In the genomic region with DNA sequence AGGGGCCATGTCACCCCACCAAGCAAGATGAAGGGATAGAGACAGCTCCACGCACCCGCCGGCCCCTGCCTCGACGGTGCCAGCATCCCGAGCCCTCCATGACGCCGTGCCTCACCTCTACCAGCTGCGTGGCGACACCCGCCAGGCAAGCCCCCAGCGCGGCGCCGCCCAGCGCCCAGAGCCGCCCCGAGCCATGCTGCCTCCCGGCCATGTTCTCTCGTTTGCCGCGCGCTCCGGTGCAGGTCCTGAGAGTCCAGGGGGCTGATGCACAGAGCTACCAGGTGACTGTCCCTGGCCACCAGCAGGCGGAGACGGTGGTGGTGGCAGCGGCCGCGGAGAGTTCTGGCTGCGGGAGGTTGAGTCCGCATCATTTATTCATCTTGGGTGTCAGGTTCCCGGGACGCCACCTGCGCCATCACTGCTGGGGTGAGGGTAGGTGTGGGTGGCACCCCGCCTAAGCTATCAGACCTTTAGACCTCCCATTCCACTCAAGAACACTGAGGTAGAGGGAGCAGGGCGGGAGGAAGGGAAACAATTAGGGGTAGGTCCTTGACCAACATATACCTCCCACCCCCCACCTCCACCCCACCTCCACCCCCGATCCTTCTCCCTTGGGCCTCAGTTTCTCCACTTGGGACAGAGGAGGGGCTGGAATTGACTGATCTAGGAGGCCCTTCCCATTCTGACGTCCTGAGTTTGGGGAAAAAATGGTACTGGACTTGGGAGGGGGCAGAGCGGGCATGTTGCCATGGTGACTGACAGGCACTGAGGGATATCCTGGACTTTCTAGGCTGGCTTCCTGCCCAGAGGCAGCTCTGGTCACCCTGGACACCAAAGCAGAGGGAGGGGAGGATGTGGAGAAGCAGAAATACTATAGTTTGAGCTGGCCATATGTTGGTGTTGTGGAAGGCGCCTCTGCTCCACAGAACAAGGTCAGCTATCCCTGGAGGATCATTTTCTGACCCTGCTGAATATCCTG, we compare ENCODE assay signal across 8 mouse cellular contexts. TPM values are rescaled to one million over a fixed set of nuclear protein-coding genes. Genes with fewer than 3 reads are reported as not detected.
DNase-seq lines count a peak whose midpoint lies in the region; ATAC-seq and TF ChIP-seq lines count a peak whose summit lies in the region.

No protein-coding gene starts in this region.

- WGBS in liver, adult 2 months: 43% methylated on average over 40 of the region's 40 CpGs
- 10% methylated on average over 34 of the region's 40 CpGs for WGBS in hindbrain, embryonic 11.5 days
- 11% methylated on average over 40 of the region's 40 CpGs for WGBS in limb, embryonic 10.5 days

- H3K27ac ChIP-seq in liver, adult 2 months (replicated peaks; ENCODE audit: insufficient read depth, low read depth, low read length): no peak overlapping the region; the same call in 1 of the 2 replicates
- no peak overlapping the region; the same call in 1 of the 2 replicates for H3K27ac ChIP-seq in hindbrain, embryonic 11.5 days (ENCODE audit: low read depth, low read length)
- H3K27ac ChIP-seq in limb, embryonic 10.5 days: peak overlapping the region; percentile 42; the same call in 1 of the 2 replicates

- H3K9ac ChIP-seq in liver, adult 2 months (ENCODE audit: low read depth, low read length): peak overlapping the region; percentile 16
- peak overlapping the region; percentile 42 for H3K9ac ChIP-seq in hindbrain, embryonic 11.5 days (ENCODE audit: low read depth, low read length)

- TF ChIP-seq POLR2A in liver, adult 2 months (IDR thresholded peaks at IDR 0.05; ENCODE audit: extremely low read depth, insufficient read depth, low read length): no peak

- H3K4me2 ChIP-seq in hindbrain, embryonic 11.5 days (replicated peaks; ENCODE audit: low read depth, low read length): peak overlapping the region; percentile 55

- ATAC-seq in hindbrain, embryonic 11.5 days (ENCODE audit: low FRiP score): peak; percentile 69

- no peak for TF ChIP-seq CTCF in liver, adult 2 months (IDR thresholded peaks at IDR 0.05; ENCODE audit: low read depth, low read length)

- peak overlapping the region; percentile 5; the same call in 1 of the 2 replicates for H3K4me3 ChIP-seq in liver, adult 2 months (ENCODE audit: insufficient read depth, low read depth, low read length)
- H3K4me3 ChIP-seq in hindbrain, embryonic 11.5 days (ENCODE audit: low read depth, low read length): peak overlapping the region; percentile 21
- peak overlapping the region; percentile 47 for H3K4me3 ChIP-seq in limb, embryonic 10.5 days

- no peaks in the 10 kb centered on the region for H3K27me3 ChIP-seq in liver, adult 2 months (ENCODE audit: control insufficient read depth, insufficient read depth, low read length)
- peaks cover 20% of the 10 kb centered on the region for H3K27me3 ChIP-seq in hindbrain, embryonic 11.5 days (ENCODE audit: control insufficient read depth, insufficient read depth, low read length)
- peaks cover 70% of the 10 kb centered on the region for H3K27me3 ChIP-seq in limb, embryonic 10.5 days (ENCODE audit: low read depth, poor library complexity, severe bottlenecking)

- peak; percentile 54 for DNase-seq in liver, adult 2 months (ENCODE audit: extremely low read depth, low read depth, low spot score)
- no peak for DNase-seq in liver
- DNase-seq in embryo, embryonic 10.5 days (ENCODE audit: low spot score): peak; percentile 35
- DNase-seq in hindbrain, embryonic 11.5 days (ENCODE audit: low spot score): peak; percentile 54
- DNase-seq in limb, embryonic 10.5 days (ENCODE audit: low spot score): peak; percentile 44
- peak; percentile 78 for DNase-seq in retina, postnatal 1 day
- no peak for DNase-seq in ovary, adult 18-20 months (ENCODE audit: low spot score)
- DNase-seq in spleen, postnatal 36 days (ENCODE audit: low spot score in 2 of 2): no peak

- no peaks in the 10 kb centered on the region for H3K9me3 ChIP-seq in hindbrain, embryonic 11.5 days (ENCODE audit: control insufficient read depth, low read length)
- no peaks in the 10 kb centered on the region for H3K9me3 ChIP-seq in limb, embryonic 10.5 days (replicated peaks)

- no peaks in the 10 kb centered on the region for H3K79me2 ChIP-seq in liver, adult 2 months (ENCODE audit: control insufficient read depth, insufficient read depth, low read length)

- H3K4me1 ChIP-seq in liver, adult 2 months (ENCODE audit: control insufficient read depth, insufficient read depth, low read length): peaks cover 27% of the 10 kb centered on the region
- H3K4me1 ChIP-seq in hindbrain, embryonic 11.5 days (replicated peaks; ENCODE audit: control insufficient read depth, insufficient read depth, low read length): peaks cover 22% of the 10 kb centered on the region
- peaks cover 26% of the 10 kb centered on the region for H3K4me1 ChIP-seq in limb, embryonic 10.5 days

- peaks cover 2% of the 10 kb centered on the region for H3K36me3 ChIP-seq in liver, adult 2 months (ENCODE audit: control insufficient read depth, insufficient read depth, low read length)
- no peaks in the 10 kb centered on the region for H3K36me3 ChIP-seq in hindbrain, embryonic 11.5 days (ENCODE audit: control insufficient read depth, insufficient read depth, low read length)
- H3K36me3 ChIP-seq in limb, embryonic 10.5 days: no peaks in the 10 kb centered on the region

RNA-seq across cellular contexts. Expression of a gene that starts 5.7 kb away (rescaled TPM):
- total RNA-seq in liver, adult 2 months (2014; rRNA removed): 8.0 and 16.8 TPM in 2 replicates
- 29.1 and 45.5 TPM in 2 replicates for polyA plus RNA-seq in liver, adult 2 months (2012; rRNA removed)
- 1.0 and 1.1 TPM in 2 replicates for polyA plus RNA-seq in hindbrain, embryonic 11.5 days (2014; fragmentation: Nextera tagmentation; extraction: Ambion mirVana)
- polyA plus RNA-seq in limb, embryonic 10.5 days (2016; fragmentation: Nextera tagmentation; extraction: Ambion mirVana): 1.8 and 1.9 TPM in 2 replicates

RNA-seq across cellular contexts. Expression of a gene that starts 5.9 kb away (rescaled TPM):
- total RNA-seq in liver, adult 2 months (2014; rRNA removed): 4.4 and 5.5 TPM in 2 replicates
- polyA plus RNA-seq in liver, adult 2 months (2012; rRNA removed): 13.1 and 20.8 TPM in 2 replicates
- 0.18 and 0.34 TPM in 2 replicates for polyA plus RNA-seq in hindbrain, embryonic 11.5 days (2014; fragmentation: Nextera tagmentation; extraction: Ambion mirVana)
- 0.09 TPM in 1 of 2 replicates, not detected in the other for polyA plus RNA-seq in limb, embryonic 10.5 days (2016; fragmentation: Nextera tagmentation; extraction: Ambion mirVana)

RNA-seq across cellular contexts. Expression of a gene that starts 16.2 kb away (rescaled TPM):
- not detected in 2 replicates for total RNA-seq in liver, adult 2 months (2014; rRNA removed)
- not detected in 2 replicates for polyA plus RNA-seq in liver, adult 2 months (2012; rRNA removed)
- polyA plus RNA-seq in hindbrain, embryonic 11.5 days (2014; fragmentation: Nextera tagmentation; extraction: Ambion mirVana): 0.14 and 0.31 TPM in 2 replicates
- 0.69 and 0.83 TPM in 2 replicates for polyA plus RNA-seq in limb, embryonic 10.5 days (2016; fragmentation: Nextera tagmentation; extraction: Ambion mirVana)

RNA-seq across cellular contexts. Expression of a gene that starts 29.7 kb away (rescaled TPM):
- total RNA-seq in liver, adult 2 months (2014; rRNA removed): not detected in 2 replicates
- not detected in 2 replicates for polyA plus RNA-seq in liver, adult 2 months (2012; rRNA removed)
- not detected in 2 replicates for polyA plus RNA-seq in hindbrain, embryonic 11.5 days (2014; fragmentation: Nextera tagmentation; extraction: Ambion mirVana)
- polyA plus RNA-seq in limb, embryonic 10.5 days (2016; fragmentation: Nextera tagmentation; extraction: Ambion mirVana): not detected in 2 replicates

RNA-seq across cellular contexts. Expression of a gene that starts 39.6 kb away (rescaled TPM):
- total RNA-seq in liver, adult 2 months (2014; rRNA removed): not detected in 2 replicates
- not detected in 2 replicates for polyA plus RNA-seq in liver, adult 2 months (2012; rRNA removed)
- 0.13 TPM in 1 of 2 replicates, not detected in the other for polyA plus RNA-seq in hindbrain, embryonic 11.5 days (2014; fragmentation: Nextera tagmentation; extraction: Ambion mirVana)
- polyA plus RNA-seq in limb, embryonic 10.5 days (2016; fragmentation: Nextera tagmentation; extraction: Ambion mirVana): not detected in 2 replicates

Comparison
In these comparisons a context has a peak if more than half of its experiments do, and no peak if none do; other contexts are left out.
1. DNase-seq: peak in liver, adult 2 months (single experiment), embryo, embryonic 10.5 days (single experiment), hindbrain, embryonic 11.5 days (single experiment), limb, embryonic 10.5 days (single experiment) and retina, postnatal 1 day (single experiment); none in liver (single experiment), ovary, adult 18-20 months (single experiment) and spleen, postnatal 36 days (0 of 2).
2. RNA of a gene that starts 5.7 kb away (polyA plus RNA-seq): 29.1 to 45.5 TPM in liver, adult 2 months; 1.8 to 1.9 TPM in limb, embryonic 10.5 days and 1.0 to 1.1 TPM in hindbrain, embryonic 11.5 days; every median in the first group is over 10 times any median in the second.
3. RNA of a gene that starts 5.9 kb away (polyA plus RNA-seq): 13.1 to 20.8 TPM in liver, adult 2 months; 0.18 to 0.34 TPM in hindbrain, embryonic 11.5 days and 0.09 TPM in limb, embryonic 10.5 days; every median in the first group is over 10 times any median in the second.
4. Peak in every context shown above with its lines, with median percentiles within 50 percentile points of each other: H3K4me3 ChIP-seq.